Mouse (Mus musculus): ENCODE measurements at regions not wholly inside any gene's neighbourhood (a gene's known extent, or its start where the extent isn't known, plus 50 kb on each side); places are given as distances from the start of the nearest gene placed in this dataset.

GRCm38 (mm10) chr14:56313969-56314368 is 50.9 kb upstream of the Atp12a start:
- peak; percentile 32 to 63 for DNase-seq

GRCm38 (mm10) chr14:56314459-56314858 is 50.4 kb upstream of the Atp12a start:
- DNase-seq = peak; percentile 59 to 67
